Mouse (Mus musculus): Measurements from ENCODE around the gene Slc2a4.

DNA sequence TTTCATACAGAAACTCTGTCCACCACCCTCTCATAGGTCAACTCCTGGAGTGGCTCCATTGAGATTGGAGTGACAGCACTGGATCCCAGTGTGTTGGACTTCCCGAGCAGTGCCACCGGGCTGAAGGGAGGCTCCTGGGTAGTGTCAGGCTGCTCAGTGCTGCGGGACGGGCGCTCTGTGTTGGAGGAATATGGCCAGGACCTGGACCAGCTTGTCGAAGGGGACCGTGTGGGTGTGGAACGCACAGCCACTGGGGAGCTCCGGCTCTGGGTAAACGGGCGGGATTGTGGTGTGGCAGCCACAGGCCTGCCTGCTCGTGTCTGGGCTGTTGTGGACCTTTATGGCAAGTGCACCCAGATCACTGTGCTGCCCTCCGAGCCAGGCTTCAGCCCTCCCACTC is 45.0 kb downstream of the Slc2a4 start:
- TF ChIP-seq CTCF (conservative IDR thresholded peaks at IDR 0.05; ENCODE audit: insufficient read depth, insufficient read length, low read depth, low read length), result no peak
- no peak for TF ChIP-seq POLR2A (IDR thresholded peaks at IDR 0.05; ENCODE audit: low read depth, low read length)
